Comparison of ENCODE assay signal across 10 mouse cellular contexts in genomic region chr5:143009383-143009782, GRCm38 (mm10). TPM values are rescaled to one million over a fixed set of nuclear protein-coding genes. Genes with fewer than 3 reads are reported as not detected.
DNase-seq lines count a peak whose midpoint lies in the region; ATAC-seq and TF ChIP-seq lines count a peak whose summit lies in the region.
"Had no signal": no experiment of that assay in that cellular context is flagged by ENCODE, and none has a peak within 500 bp of the region (broad histone marks: within the 10 kb centered on the region; RNA-seq: fewer than 3 reads in every experiment).

No protein-coding gene starts in this region.

- WGBS in hindbrain, embryonic 10.5 days: 72% methylated on average over 11 of the region's 11 CpGs
- WGBS in midbrain, embryonic 13.5 days: 58% methylated on average over 11 of the region's 11 CpGs

- H3K4me3 ChIP-seq in hindbrain, embryonic 10.5 days: no peak overlapping the region
- H3K4me3 ChIP-seq in midbrain, embryonic 13.5 days (replicated peaks): no peak overlapping the region
- H3K4me3 ChIP-seq: lung, embryonic 15.5 days had no signal

- no peak overlapping the region for H3K4me2 ChIP-seq in midbrain, embryonic 13.5 days (replicated peaks)
- H3K4me2 ChIP-seq: lung, embryonic 15.5 days had no signal

- ATAC-seq in cerebellum, adult (ENCODE audit: insufficient number of reproducible peaks, low FRiP score, low TSS enrichment): no peak; the same call in 1 of the 2 replicates
- no peak for ATAC-seq in midbrain, embryonic 13.5 days

- H3K27me3 ChIP-seq in hindbrain, embryonic 10.5 days (ENCODE audit: insufficient read depth, poor library complexity, severe bottlenecking): no peaks in the 10 kb centered on the region
- no peaks in the 10 kb centered on the region for H3K27me3 ChIP-seq in midbrain, embryonic 13.5 days
- H3K27me3 ChIP-seq: lung, embryonic 15.5 days had no signal

- no peak overlapping the region for H3K9ac ChIP-seq in midbrain, embryonic 13.5 days (replicated peaks)
- H3K9ac ChIP-seq: lung, embryonic 15.5 days had no signal

- no peak for TF ChIP-seq POLR2A in brain, embryonic 14.5 days (IDR thresholded peaks at IDR 0.05; ENCODE audit: borderline replicate concordance, extremely low read depth, insufficient read depth, insufficient read length, poor library complexity, severe bottlenecking)

- DNase-seq in cerebellum, adult 9-10 months: peak; percentile 19
- DNase-seq in brain, embryonic 14.5 days (ENCODE audit: low read depth): peak; percentile 62
- DNase-seq in hindbrain, embryonic 10.5 days (ENCODE audit: low spot score): peak; percentile 18
- DNase-seq in thymus, postnatal 25 days: no peak
- DNase-seq in right cerebral cortex, postnatal 36 days (ENCODE audit: low spot score in 2 of 2): no peak
- no peak for DNase-seq in B cell, adult 2 months
- DNase-seq: heart, adult 11 months had no signal

- H3K36me3 ChIP-seq in hindbrain, embryonic 10.5 days: peaks cover 53% of the 10 kb centered on the region
- H3K36me3 ChIP-seq in midbrain, embryonic 13.5 days: peaks cover 40% of the 10 kb centered on the region

- H3K9me3 ChIP-seq in hindbrain, embryonic 10.5 days: no peaks in the 10 kb centered on the region
- no peaks in the 10 kb centered on the region for H3K9me3 ChIP-seq in midbrain, embryonic 13.5 days
- H3K9me3 ChIP-seq: lung, embryonic 15.5 days had no signal

- H3K4me1 ChIP-seq in hindbrain, embryonic 10.5 days (replicated peaks): peaks cover 7% of the 10 kb centered on the region; the same call in 1 of the 2 replicates
- peaks cover 9% of the 10 kb centered on the region for H3K4me1 ChIP-seq in midbrain, embryonic 13.5 days (replicated peaks)
- H3K4me1 ChIP-seq: lung, embryonic 15.5 days had no signal

- H3K27ac ChIP-seq in hindbrain, embryonic 10.5 days: peak overlapping the region; percentile 71
- peak overlapping the region; percentile 61 for H3K27ac ChIP-seq in midbrain, embryonic 13.5 days
- H3K27ac ChIP-seq: lung, embryonic 15.5 days had no signal

- no peak for TF ChIP-seq CTCF in brain, embryonic 14.5 days (IDR thresholded peaks at IDR 0.05; ENCODE audit: borderline replicate concordance, extremely low read depth, insufficient read depth, insufficient read length)

RNA-seq across cellular contexts. Expression of gene Fscn1, which starts 49.2 kb away (rescaled TPM):
- polyA plus RNA-seq in brain, embryonic 14.5 days (2012; rRNA removed): 634 and 658 TPM in 2 replicates
- polyA plus RNA-seq in hindbrain, embryonic 10.5 days (2016; fragmentation: Nextera tagmentation; extraction: Ambion mirVana): 757 and 846 TPM in 2 replicates
- polyA plus RNA-seq in midbrain, embryonic 13.5 days (2015; fragmentation: Nextera tagmentation; extraction: Ambion mirVana): 555 TPM in 2 replicates

Comparison
In these comparisons a context has a peak if more than half of its experiments do, and no peak if none do; other contexts are left out.
1. DNase-seq: peak in cerebellum, adult 9-10 months (single experiment), brain, embryonic 14.5 days (single experiment) and hindbrain, embryonic 10.5 days (single experiment); none in thymus, postnatal 25 days (single experiment), right cerebral cortex, postnatal 36 days (0 of 2) and B cell, adult 2 months (0 of 2).